Mouse (Mus musculus) bone marrow, adult 2 months (tissue): ENCODE results near the gene Icam4. TPM values are rescaled to one million over a fixed set of nuclear protein-coding genes. Genes with fewer than 3 reads are reported as not detected.

Source experiments
- H3K27ac ChIP-seq: fragments of 200-500 bp; 2 replicates; pipeline ENCODE4 v1.5.1; 2012; ENCODE audit warnings: low read depth, mild to moderate bottlenecking, control low read depth, inconsistent platforms, low read length; ENCODE audit not compliant: control insufficient read depth, poor library complexity, insufficient read depth
- H3K4me1 ChIP-seq: fragments of 200-500 bp; 2 replicates; pipeline ENCODE4 v1.6.1; 2011; ENCODE audit warnings: low read length; ENCODE audit not compliant: control insufficient read depth, insufficient read depth
- H3K4me3 ChIP-seq: fragments of 200-500 bp; replicated peaks from 2 replicates; pipeline ENCODE3; 2011; ENCODE audit warnings: mild to moderate bottlenecking, low read depth, low read length, control low read depth; ENCODE audit not compliant: control insufficient read depth
- CTCF ChIP-seq: fragments of 200-500 bp; IDR thresholded peaks from 2 replicates; pipeline ENCODE4 v1.5.1; 2011; ENCODE audit warnings: low read length, control low read depth; ENCODE audit not compliant: control insufficient read depth, insufficient read depth
- POLR2A ChIP-seq: fragments of 200-500 bp; IDR thresholded peaks from 2 replicates; pipeline ENCODE4 v1.6.1; 2011; ENCODE audit warnings: low read depth, mild to moderate bottlenecking, control low read depth, low read length, borderline replicate concordance; ENCODE audit not compliant: control insufficient read depth
- WGBS: fragments of 180-500 bp; shearing (Covaris S2); methylation state at CpG from one replicate; pipeline ENCODE4 v1.1.7; 2018; 5-methylcytosine and 5-hydroxymethylcytosine counted together
- polyA plus RNA-seq: library from polyadenylated mRNA; stranded (reverse); fragments of >200 nt; gene quantifications from 2 replicates; pipeline ENCODE4 v1.2.4, GENCODE M21; 2011; ENCODE audit warnings: low replicate concordance; ENCODE audit not compliant: missing spikeins, insufficient read depth, insufficient read length

Gene Icam4
- polyA plus RNA-seq, 1 experiment = 31.6 TPM

GRCm38 (mm10) chr9:21045235-21045634 is 16.1 kb downstream of the Icam4 start:
- Histone ChIP-seq H3K4me1 (no peaks in the 10 kb centered on the region), H3K27ac (no peak overlapping the region), H3K4me3 (no peak overlapping the region)
- WGBS = 70% methylated on average over 3 of the region's 3 CpGs
- TF ChIP-seq POLR2A (no peak), CTCF (no peak)

DNA sequence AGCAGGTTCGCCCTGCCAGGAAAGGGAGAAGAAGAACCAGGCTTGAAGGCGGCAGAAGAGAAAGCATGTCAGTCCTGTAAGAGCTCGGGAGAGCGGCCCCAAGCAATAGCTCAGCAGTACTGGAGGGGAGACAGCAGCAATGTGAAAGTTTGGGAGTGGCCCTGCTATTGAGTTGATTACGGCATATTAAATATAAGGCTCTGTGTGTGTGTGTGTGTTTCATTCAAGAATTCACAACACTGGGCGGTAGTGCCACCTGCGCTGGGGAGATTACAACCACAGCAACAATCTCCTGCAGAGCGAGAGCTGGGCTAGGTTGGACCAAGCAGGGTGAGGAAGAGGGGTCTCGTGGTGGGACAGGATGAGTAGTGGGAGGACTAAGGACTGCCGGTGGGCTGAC is 22.4 kb downstream of the Icam4 start:
- Histone ChIP-seq H3K4me3 (no peak overlapping the region), H3K27ac (no peak overlapping the region), H3K4me1 (no peaks in the 10 kb centered on the region)
- no peak for TF ChIP-seq POLR2A
- no peak for TF ChIP-seq CTCF
- 55% methylated on average over 10 of the region's 10 CpGs for WGBS

DNA sequence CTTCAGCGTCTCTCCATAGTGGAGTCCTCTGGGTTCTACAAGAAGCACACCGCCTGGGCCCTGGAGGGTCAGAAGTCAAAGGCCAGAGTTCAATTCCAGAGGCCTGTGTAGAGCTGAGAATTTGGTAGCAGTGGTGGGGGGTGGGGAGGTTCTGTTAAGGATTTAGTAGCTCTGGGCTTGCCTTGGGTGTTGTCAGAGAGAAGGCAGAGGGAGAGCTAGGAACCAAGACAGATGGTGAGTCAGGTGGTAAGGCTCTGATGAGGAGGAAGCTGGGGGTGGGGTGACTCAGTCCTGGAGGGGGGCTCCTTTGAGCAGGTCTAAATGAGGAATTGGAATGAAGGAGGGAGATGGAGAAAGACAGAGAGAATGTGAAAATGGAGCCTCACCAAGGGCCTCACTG is 33.8 kb downstream of the Icam4 start:
- H3K4me1 ChIP-seq = no peaks in the 10 kb centered on the region
- TF ChIP-seq CTCF (no peak), POLR2A (no peak)
- H3K4me3 ChIP-seq = no peak overlapping the region
- WGBS = 92% methylated on average over 2 of the region's 2 CpGs
- no peak overlapping the region for H3K27ac ChIP-seq

DNA sequence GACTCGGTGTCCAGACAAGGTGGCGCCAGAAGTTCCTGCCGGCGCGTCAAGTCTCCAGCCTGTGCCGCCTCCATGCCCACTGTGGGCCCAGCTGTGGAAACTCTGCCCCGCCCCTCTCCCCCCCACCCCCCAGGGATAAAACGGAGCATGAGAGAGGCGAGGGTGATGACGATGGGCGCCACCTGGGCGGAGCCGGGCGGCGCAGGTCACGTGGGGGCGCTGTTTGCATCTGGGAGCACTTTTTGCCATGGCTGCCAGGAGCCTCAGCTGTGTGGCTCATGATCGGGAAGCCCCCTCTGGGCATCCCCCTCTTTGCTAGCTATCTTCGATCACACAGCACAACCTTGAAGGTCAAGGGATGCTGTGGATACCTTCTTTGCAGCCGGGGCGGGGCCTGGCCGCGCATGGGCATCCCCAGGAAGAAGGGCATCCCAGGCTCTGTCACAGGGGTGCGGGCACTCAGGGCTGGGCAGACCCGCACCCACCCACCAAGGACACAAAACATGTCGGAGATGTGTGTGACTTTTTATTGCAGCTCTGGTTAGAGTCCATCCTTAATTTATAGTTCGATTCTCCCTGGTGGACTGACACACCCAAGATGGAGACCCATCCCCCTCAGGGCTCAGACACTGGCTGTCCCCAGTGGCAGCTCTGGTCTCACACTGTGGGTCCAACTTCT is 38.0 kb downstream of the Icam4 start, which contains the start of gene Zglp1:
Zglp1 (minus strand) TSS at position 88 of the 679 bp plus-strand sequence.
- Histone ChIP-seq H3K4me1 (no peaks in the 10 kb centered on the region; the same call in 1 of the 2 replicates), H3K4me3 (no peak within 1 kb of the TSS), H3K27ac (no peak within 1 kb of the TSS)
- WGBS = 92% methylated on average over 27 of the region's 27 CpGs
- TF ChIP-seq CTCF (no peak), POLR2A (no peak)

DNA sequence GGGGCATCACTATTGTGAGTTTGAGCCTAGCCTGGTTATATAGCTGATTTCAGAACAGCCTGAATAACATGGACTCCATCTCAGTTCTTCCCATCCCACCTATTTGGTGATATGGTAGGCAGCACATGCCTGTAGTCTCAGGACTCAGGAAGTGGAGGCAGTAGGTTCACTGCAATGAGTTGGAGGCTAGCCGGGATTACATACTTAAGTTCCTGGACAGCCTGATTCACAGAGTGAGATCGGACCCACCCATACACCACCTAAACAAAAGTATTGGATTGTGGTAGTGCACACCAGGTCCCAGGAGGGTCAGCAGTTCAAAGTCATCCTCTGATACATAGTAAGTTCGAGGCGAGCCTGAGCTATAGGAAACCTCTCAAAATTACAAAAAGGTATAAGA is 43.5 kb downstream of the Icam4 start:
- TF ChIP-seq POLR2A (no peak), CTCF (no peak)
- H3K4me1 ChIP-seq = no peaks in the 10 kb centered on the region; the same call in 1 of the 2 replicates
- 5% methylated on average over 4 of the region's 4 CpGs for WGBS
- peak overlapping the region; percentile 89 for H3K4me3 ChIP-seq
- H3K27ac ChIP-seq = no peak overlapping the region

DNA sequence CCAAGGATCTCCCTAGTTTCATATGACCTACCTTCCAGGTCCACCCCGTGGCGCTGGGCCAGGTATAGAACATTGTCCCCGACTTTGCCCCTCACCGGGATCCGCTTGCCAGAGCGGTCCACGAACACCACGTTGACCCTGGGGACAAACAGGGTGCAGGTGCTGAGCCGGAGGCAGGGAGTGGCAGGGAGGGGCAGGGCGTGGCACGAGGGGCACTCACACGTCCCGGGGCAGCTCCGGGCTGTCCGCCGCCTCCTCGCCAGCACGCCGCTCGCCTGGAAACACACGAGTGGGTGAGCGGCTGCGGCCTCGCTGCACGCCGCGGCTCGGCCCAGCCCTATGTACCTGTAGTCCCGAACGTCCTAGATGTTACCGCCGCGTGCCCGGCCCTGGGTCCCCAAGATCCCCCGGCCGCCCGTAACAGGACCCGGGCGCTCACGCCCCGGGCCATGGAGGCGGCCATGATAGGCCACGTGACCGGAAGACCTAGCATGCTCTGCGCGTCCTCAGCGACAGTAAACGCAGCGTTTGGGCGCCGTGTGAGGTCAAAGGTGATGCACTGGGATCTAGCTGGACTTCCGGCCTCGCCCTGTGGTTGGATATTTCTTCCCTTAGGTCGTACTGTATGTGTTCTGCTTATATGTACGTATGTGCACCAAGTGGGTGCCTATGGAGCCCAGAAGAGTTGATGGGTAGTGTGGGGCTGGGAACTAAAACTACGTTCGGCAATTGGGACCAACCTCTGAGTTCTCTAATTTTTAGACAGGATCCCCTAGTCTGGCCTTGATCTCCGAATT is 44.1 kb downstream of the Icam4 start, which contains the start of the genes Gm49373 and Fdx1l:
Gm49373 (minus strand) TSS at position 53 of the 797 bp plus-strand sequence.
Fdx1l (minus strand) TSS at position 571 of the 797 bp plus-strand sequence.
- under 1% methylated on average over 58 of the region's 58 CpGs for WGBS
- TF ChIP-seq CTCF (no peak), POLR2A (peak; percentile 68; the same call in 1 of the 2 replicates)
- peak within 1 kb of the TSS; percentile 19; the same call in 1 of the 2 replicates for H3K27ac ChIP-seq
- H3K4me3 ChIP-seq = peak within 1 kb of the TSS; percentile 89
- no peaks in the 10 kb centered on the region; the same call in 1 of the 2 replicates for H3K4me1 ChIP-seq

GRCm38 (mm10) chr9:21074173-21074572 is 45.0 kb downstream of the Icam4 start:
- Histone ChIP-seq H3K27ac (no peak overlapping the region), H3K4me1 (no peaks in the 10 kb centered on the region; the same call in 1 of the 2 replicates), H3K4me3 (no peak overlapping the region)
- WGBS = 48% methylated on average over 1 of the region's 1 CpGs
- TF ChIP-seq CTCF (no peak), POLR2A (no peak)

GRCm38 (mm10) chr9:21075625-21076024 is 46.5 kb downstream of the Icam4 start:
- no peak overlapping the region for H3K27ac ChIP-seq
- H3K4me3 ChIP-seq = no peak overlapping the region
- WGBS = 92% methylated on average over 3 of the region's 3 CpGs
- no peaks in the 10 kb centered on the region; the same call in 1 of the 2 replicates for H3K4me1 ChIP-seq
- TF ChIP-seq CTCF = no peak

Other genes starting within 250 kb of the Icam4 start
- gene Col5a3, start 214.3 kb upstream of the Icam4 start, polyA plus RNA-seq = 7.3 and 15.3 TPM in 2 replicates
- not detected in 2 replicates for gene Rdh8, start 210.9 kb upstream of the Icam4 start, polyA plus RNA-seq
- 13.1 and 28.5 TPM in 2 replicates for gene A230050P20Rik, start 160.7 kb upstream of the Icam4 start, polyA plus RNA-seq
- 1.6 TPM in 1 of 2 replicates, not detected in the other for gene Angptl6, start 149.6 kb upstream of the Icam4 start, polyA plus RNA-seq
- 41.9 and 69.7 TPM in 2 replicates for gene Ppan, start 141.2 kb upstream of the Icam4 start, polyA plus RNA-seq
- gene Eif3g, start 130.8 kb upstream of the Icam4 start, polyA plus RNA-seq = 62.7 and 99.1 TPM in 2 replicates
- gene Dnmt1, start 69.5 kb upstream of the Icam4 start, polyA plus RNA-seq = 83.7 and 98.4 TPM in 2 replicates
- gene S1pr2, start 52.6 kb upstream of the Icam4 start, polyA plus RNA-seq = 0.84 and 2.2 TPM in 2 replicates
- gene Mrpl4, start 26.6 kb upstream of the Icam4 start, polyA plus RNA-seq = 13.8 and 27.4 TPM in 2 replicates
- 4.4 and 15.3 TPM in 2 replicates for gene Icam1, start 13.4 kb upstream of the Icam4 start, polyA plus RNA-seq
- gene Icam5, start 2.7 kb downstream of the Icam4 start, polyA plus RNA-seq = 1.5 and 1.7 TPM in 2 replicates
- gene Zglp1, start 37.7 kb downstream of the Icam4 start, polyA plus RNA-seq = not detected in 2 replicates
- 1.7 TPM in 1 of 2 replicates, not detected in the other for gene Gm49373, start 43.7 kb downstream of the Icam4 start, polyA plus RNA-seq
- 15.2 and 41.9 TPM in 2 replicates for gene Fdx1l, start 44.2 kb downstream of the Icam4 start, polyA plus RNA-seq
- 2.5 and 4.9 TPM in 2 replicates for gene Gm38431, start 62.6 kb downstream of the Icam4 start, polyA plus RNA-seq
- 9.6 and 20.5 TPM in 2 replicates for gene Raver1, start 62.6 kb downstream of the Icam4 start, polyA plus RNA-seq
- gene Tyk2, start 101.9 kb downstream of the Icam4 start, polyA plus RNA-seq = 15.0 and 27.9 TPM in 2 replicates
- 29.6 and 51.1 TPM in 2 replicates for gene Cdc37, start 120.6 kb downstream of the Icam4 start, polyA plus RNA-seq
- 6.5 and 7.9 TPM in 2 replicates for gene Pde4a, start 136.3 kb downstream of the Icam4 start, polyA plus RNA-seq
- 24.7 and 35.1 TPM in 2 replicates for gene Keap1, start 210.0 kb downstream of the Icam4 start, polyA plus RNA-seq
- gene S1pr5, start 219.1 kb downstream of the Icam4 start, polyA plus RNA-seq = 0.65 and 1.00 TPM in 2 replicates
- gene Atg4d, start 235.9 kb downstream of the Icam4 start, polyA plus RNA-seq = 42.9 and 74.7 TPM in 2 replicates